Mouse (Mus musculus) adrenal gland, postnatal 10 days (tissue): ENCODE measurements at regions not wholly inside any gene's neighbourhood (a gene's known extent, or its start where the extent isn't known, plus 50 kb on each side); places are given as distances from the start of the nearest gene placed in this dataset.

Experiments
- DNase-seq: peaks from one replicate; pipeline ENCODE4 v3.0.0; 2021; ENCODE audit warnings: mixed read lengths

DNA sequence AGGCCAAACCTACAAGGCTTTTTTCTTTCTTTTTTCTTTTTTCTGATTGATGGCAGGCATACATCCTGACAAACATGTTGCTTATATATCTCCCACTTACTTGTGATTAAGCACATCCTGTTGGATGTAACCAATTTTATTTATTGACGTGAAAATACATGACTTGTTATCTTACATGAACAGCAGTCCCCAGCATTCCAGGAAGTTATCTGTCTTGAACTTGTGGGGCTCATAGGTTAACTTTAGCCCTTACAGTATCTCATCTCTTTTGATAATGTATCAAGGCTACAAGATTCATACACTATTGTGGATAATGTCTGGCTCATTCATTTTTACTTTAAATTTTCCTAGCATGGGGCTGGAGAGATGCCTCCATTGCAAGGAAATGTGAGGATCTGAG is 852.0 kb upstream of the Agtr1b start:
- no peak for DNase-seq

DNA sequence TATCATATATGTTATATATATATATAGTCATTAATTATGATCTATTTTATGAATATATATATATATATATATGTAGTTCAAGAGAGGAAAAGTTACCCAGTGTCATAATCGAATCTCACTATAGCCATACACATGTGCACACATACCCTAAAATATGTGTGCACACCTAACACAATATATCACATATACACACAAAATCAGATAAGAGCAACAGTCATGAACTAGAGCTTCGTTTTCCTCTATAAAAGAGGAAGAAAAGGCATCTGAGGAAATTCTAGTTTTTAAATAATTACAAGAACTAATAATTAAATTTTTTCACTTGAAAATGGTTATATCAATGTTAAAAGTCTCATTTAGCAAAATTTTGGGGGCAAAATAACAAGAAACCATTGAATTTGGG is 835.3 kb upstream of the Tbl1xr1 start:
- DNase-seq: no peak

DNA sequence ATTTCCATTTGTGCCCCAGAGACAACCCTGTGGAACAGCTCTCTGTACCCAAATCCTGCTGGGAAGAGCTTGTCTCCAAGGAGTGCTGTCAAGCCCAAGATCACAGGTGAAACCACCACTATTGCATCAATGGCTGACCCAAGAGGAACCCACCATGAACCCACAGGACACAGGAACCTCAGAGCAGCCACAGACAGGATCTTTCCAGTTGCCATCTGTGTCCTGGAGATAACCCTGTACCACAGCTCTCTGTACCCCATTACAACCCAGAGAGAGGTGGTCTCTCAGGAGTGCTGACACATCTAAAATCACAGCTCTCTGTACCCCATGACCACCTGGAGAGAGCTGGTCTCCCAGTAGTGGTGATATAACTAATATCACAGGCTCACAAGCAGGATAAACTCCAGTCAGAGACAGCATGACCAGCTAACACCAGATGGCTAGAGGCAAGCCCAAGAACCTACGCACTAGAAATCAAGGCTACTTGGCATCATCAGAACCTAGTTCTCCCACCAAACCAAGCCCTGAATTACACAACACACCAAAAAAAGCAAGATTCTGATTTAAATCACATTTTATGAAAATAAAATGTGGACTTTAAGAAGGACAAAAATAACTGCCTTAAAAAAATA is 820.2 kb upstream of the Tbl1xr1 start:
- no peak for DNase-seq

DNA sequence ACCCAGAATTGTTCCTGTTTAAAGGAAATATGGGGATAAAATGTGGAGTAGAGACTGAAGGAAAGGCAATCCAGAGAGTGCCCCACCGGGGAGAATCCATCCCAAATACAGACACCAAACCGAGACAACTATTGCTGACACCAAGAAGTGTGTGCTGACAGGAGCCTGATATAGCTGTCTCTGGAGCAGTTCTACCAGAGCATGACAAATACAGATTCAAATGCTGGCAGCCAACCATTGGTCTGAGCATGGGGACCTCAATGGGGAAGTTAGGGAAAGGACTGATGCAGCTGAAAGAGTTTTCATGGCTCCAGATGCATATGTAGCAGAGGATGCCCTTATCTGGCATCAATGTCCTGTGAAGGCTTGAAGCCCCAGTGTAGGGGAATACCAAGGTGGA is 813.1 kb upstream of the Tbl1xr1 start:
- DNase-seq: no peak

DNA sequence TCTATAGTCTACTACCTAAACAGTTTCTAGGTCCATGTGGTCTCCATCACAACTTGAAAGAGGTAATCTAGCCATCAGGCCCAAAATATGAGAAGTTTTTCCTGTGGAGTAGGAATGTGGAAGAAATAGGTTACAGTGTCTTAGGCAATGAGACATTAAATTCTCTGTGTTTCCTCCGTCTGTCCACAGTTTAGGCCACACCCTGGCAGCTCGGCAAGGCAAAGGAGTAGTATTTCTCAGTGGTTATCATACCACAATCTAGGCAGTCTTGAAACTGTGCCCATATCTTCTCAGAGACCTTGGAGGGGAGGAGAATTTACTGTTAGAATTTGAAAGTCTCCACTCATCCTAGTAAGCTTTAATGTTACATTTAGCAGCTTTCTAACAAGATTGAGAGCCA is 811.0 kb upstream of the Tbl1xr1 start:
- no peak for DNase-seq

DNA sequence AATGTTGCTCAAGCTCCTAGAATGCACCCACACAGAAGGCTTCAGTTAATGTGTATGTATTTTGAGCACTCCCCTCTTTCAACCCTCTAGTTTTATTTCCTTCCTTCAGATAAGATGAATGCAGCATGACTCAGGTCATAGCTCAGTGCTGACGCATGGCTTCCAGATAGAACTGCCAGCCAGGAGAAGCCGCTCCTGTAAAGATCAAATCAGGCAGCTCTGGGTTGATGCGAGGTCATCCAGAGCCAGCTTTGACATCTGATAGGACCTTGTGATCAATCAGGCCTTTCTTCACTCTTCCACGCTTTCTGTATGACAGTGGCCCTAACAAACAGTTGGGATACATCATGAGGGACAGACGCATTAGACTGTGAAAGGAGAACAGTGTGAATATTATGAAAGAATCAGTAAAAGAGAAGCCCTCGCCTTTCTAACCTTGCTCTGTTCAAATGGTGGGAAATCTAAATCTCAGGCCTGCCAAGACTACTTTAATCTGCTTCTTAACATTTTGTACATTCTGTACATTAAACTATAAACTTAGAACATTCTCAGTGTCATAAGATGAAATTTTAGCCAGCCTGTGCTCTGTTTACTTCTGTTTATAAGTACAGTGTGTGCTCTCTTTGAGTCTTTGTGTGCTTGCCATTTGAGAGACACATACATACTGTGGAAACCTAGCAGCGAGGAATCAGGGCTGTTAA is 807.9 kb upstream of the Tbl1xr1 start:
- peak; percentile 60 for DNase-seq

DNA sequence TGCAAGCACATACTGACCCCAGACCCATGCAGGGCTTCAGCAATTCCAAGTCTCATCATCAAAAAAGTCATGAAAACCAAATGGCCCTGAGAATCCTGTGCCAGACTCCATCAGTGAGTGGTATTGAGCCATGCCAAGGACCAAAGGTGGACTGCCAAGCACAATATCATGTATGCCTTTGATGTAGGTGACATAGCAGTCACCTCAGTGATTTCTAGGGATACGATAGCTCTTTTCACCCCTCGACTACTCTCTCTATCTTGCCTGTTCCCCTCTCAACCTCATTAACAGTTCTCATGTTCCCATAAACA is 807.4 kb upstream of the Tbl1xr1 start:
- DNase-seq: no peak

DNA sequence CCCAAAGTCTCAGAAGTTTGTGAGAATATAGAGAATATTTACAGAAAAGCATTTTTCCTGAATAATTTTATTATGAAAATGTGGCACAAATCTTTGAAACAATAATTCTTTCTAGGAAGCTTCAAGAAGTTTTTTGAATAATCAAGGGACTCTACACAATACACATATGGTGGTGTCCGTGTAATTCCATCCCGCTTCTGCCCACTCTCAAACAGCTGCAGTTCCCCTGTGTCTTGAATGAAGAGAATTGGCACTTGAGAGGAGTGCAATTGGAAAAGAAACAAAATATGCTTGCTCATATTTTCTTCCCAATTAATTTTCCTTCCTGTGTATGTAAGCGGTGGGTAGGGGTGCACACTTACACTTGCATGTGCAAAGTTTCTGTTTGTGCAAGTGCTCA is 805.7 kb upstream of the Tbl1xr1 start:
- DNase-seq: no peak

DNA sequence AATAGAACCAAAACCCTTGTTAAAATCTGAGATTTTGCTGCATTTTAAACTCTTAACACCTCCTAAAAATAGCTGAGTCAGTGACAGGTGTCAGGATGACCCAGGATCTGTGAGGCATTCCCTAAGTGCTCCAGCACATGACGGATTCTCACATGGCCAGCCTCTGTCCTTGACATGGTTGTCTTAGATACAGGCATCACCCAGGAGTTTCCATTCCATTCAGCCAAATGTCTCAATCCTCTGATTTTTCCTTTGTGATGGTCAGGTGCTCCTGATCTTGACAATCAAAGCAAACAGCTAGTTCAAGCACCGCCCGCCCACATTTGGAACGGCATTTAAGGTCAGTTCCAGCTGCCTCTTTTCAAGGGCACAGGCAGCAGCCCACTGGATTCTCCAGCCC is 804.2 kb upstream of the Tbl1xr1 start:
- DNase-seq: peak; percentile 29

DNA sequence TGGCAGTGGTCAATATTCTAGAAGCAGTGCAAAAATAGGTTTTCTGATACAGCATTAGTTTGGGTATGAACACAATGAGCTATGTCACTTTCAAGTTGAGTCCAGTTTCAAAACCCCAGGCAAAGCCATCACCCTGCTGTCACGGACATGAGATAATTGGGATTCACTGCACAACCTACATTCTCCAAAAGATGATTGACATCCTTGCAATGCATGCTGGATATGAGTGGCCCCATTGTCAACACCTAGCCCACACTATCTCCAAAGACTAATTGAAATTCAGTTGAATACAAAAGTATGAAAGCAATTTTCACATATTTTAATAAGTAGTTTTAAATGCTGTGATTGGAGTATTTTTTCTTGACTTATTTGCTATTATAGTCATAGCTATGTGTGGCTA is 783.7 kb upstream of the Tbl1xr1 start:
- no peak for DNase-seq

DNA sequence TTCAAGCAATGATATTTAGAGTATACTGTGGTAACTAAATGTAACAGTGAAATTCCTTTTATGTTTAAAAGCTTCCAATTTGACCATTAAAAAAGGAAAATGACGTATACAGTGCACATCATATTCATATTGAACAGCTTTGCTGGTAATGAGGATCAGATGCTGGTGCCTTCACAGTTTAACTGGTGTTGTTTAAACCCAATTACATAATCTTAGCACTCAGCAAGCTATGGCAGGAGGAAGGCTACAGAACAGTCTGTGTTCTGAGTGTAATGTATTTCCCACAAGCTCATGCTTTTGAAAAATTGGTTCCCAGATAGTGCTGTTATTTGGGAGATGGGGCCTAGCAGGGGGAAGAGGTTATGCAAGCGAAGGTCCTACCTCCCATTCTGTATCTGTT is 783.1 kb upstream of the Tbl1xr1 start:
- no peak for DNase-seq

DNA sequence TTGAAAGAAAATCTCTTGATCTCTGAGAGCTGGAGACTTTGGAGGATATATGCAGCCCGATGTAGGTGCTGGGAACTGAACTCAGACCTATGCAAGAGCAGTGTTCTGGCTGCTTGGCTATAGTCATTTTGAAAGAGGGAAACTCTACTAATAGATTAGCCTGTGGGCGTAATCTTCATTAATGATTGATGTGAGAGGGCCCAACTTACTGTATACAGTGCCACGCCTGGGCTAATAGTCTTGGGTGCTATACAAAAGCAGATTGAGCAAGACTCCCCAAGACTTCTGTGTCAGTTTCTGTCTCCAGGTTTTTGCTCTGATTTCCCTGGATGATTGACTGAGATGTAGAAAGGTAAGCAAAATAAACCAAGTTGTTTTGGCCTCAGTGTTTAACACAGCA is 781.7 kb upstream of the Tbl1xr1 start:
- no peak for DNase-seq

DNA sequence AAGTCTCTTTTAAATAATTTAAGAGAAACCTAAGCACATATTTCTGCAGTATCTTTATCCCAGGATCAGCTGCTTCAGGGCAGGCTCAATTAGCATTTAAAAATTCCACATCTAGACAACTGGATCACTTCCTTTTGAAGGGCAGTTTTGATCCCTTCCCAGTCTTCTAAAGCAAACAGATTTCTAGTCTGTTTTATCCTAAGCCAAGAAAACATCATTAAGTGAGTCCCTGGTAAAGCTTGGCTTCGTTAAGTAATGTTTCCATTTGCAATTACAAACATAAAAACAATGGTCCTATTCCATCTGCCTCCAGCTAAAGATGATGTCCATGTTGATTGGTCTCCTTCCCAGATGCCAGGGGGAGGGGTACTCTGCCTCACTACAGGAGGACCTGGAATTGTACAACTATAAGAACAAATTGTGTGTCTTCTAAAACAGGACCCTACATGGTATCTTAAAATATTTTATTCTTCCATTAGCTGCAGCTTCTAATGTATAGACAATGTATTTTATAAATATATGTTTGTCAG is 779.8 kb upstream of the Tbl1xr1 start:
- DNase-seq: no peak

DNA sequence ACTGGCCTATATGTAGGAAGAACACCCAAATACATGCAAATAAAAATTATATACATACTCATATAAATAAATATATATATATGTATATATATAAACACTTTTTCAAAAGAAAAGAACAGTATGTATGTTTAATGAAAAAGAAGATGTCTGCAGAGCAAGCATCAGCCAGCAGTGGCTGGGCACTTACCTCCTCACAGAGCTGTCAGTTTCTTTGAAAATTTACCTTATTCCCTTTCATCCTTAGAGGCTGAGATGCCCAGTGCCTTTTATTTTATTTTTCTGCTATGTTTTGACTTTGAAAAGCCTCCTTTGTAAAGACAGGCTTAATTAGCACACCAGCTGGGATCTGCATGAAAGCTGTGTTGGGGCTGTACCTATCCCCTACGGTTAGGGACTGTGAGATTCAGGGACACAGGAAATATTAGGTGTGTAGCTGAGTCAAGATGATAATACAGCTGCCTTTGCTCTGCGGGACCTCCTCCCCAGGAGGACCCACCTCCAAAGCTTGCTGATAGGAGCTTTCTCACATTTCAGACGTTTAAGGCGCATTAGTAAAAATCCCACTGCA is 751.0 kb upstream of the Tbl1xr1 start:
- no peak for DNase-seq

DNA sequence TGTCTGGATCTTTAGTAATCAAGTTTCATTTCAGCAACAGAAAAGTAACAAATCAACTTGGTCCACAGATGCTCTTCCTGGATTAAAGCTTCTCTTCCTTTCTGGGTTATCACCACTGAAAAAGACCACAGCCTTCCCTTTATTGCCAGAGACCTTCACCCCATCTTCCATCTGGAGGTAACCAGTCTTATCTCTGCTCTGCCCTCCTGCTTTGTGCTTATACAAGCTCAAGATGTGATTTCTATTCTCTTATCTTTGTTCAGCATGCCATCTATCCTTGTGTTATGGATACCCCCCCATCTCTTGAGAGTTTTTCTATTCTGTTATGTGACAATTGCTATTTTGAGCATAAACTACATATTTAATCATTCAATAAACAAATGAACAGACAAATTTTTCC is 734.5 kb upstream of the Tbl1xr1 start:
- DNase-seq: no peak

DNA sequence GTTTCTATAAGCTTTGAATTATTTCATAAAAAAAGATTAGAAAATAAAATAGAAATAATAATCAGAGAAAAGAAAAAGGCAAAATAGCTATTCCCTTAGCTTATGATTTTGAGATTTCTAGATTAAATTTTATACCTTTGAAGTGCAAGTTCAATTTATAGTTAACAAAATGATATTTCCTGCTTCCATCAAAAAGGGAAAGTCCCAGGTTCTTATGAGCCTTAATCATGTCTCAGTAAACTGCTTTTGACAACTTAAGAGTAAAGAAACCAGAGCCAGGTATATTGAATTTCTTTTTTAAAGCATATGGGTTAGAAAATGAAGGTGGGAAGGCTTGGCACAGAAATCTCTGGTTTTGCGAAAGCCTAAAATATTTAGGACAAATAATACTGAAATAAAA is 733.4 kb upstream of the Tbl1xr1 start:
- DNase-seq: no peak

DNA sequence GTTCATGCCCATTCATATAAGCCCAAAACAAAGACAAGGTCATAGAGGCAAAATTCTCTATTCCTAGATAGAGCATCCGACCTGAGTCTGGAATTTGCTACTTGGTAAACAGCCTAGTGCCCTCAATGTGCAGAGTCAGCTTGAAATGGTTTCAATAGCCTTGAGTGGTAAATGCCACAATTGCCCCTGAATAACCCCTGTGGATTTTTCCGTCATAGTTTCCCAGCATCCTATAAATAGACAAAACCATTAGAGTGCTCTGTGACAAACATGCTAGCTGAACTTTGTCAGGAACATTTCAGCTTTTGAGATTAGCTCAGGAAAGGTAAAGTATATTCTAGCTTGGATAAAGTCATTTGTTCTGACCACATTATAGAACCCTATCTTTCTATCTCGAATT is 727.0 kb upstream of the Tbl1xr1 start:
- no peak for DNase-seq

DNA sequence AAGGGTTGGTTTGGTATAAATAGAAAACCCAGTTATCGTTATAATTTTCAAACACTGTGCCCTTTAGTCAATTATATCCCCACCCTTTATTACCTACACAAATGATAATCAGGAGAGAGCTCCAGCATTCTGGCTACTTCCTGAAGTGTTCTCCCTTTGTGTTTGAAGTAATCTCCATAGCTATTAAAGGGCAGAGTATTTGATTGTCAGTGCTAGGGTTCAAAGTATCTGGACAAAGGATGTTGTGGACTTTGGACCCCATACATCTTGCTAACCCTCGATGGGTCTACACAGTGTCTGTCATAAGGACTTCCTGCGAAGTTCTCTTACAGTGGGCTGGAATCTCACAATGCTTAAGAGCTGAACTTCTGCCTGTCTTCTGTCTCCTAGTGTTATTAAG is 720.3 kb upstream of the Tbl1xr1 start:
- DNase-seq: no peak

DNA sequence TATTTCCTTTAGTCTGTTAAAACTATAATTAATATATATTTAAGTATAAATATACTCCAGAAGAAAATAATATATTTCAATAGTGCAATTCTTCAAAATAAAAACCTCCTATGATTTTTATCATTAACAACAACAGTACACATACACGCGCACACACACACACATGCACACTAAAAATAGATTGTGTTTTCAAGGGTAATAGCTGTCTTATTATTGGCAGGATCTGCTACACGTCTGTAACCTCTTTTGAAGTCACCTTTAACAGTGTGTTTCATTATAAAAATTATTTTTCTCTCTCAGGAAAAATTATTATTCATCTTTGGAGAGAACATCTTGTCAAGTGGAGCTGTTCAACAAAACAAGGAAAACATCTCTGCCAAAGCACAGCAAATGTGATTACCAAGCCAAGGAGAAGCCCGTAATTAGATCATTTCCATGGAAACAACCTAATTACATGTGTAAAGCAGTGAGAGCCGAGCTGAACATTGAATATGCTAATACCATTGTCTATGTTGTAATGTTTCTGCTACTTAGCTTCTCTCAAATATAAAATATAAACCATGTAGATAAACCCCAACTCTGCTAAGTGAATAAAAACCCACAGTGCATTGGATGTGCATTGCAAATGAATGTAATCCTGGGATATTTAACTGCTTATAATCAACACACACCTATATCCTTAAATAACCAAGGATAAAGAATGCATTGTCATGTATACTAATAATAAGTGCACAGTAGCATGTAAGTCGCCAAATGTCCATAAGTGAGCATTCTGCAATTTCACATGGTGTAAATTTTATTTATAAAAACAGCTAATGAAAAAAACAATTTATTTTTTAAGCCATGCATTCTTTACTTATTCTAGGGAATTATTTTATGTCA is 719.4 kb upstream of the Tbl1xr1 start:
- no peak for DNase-seq

DNA sequence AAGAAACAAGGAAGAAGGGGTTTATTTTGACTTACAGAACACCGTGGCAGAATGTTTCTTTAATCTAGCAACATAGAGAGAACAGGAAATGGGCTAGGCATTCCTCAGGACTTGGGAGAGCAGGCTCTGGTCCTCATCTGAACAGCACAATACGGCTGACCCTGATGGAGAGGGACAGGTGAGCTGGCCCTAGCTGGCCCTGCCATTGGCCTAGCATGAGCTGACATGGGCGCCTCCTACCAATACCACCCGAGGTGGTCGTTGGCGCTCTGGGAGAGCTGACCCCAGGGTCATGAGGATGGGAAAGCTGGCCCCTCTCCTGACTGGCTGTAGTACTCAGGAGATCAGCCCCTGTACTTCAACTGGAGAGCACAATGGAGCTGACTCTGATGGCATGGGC is 718.4 kb upstream of the Tbl1xr1 start:
- no peak for DNase-seq

DNA sequence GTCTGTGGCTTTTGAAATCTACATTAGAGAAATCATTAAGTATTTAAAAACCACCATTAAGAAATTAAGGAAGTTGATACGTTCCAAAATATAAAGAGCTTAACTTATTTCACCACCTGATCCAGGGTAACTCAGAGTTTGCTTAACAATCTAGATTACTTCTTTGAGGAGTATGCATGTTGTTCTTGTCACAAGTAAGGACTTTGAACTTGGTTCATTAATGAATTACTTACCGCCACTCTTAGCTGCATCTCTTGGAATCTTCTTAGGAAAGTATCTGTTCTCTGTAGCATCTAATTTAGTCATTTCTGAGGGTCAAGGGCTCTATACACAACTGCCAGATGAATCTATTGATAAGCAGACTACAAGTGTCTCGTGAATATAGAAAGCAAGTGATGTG is 715.4 kb upstream of the Tbl1xr1 start:
- no peak for DNase-seq

DNA sequence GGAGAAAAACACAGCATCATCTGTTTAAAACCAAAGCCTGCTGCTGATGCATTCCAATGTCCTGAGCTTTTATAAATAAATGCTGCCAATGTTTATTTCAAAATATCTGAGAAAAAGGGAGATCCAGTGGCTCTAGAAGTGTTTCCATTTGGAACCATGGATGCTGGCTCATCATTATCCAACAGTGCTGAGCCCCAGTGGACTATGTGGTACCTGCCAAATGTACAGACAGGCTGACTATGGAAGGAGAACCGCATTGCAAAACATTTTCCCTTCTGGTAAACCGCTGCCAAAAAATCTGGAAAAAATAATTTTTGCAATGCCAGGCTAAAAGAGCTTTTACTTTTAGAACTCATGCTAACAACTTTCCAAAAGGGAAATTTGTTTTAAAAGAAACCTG is 696.6 kb upstream of the Tbl1xr1 start:
- DNase-seq: peak; percentile 36

DNA sequence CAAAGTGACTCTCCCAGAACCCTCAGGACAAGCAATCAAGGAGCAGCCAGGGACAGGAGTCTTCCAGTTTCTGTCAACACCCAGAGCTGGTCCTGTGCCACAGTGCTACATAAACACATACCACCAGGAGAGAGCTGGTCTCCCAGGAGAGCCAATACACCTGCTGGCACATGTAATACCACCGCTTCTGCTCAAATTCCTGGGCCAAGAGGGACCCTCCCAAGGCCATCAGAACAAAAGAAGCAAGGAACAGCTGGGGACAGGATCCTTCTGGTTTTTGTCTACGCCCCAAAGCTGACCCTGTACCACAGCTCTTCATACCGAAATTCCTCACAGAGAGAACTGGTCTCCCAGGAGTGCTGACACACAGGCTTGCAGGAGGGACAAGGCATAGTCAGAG is 695.4 kb upstream of the Tbl1xr1 start:
- DNase-seq: no peak
